Mouse (Mus musculus): ENCODE data around the gene Prr5. TPM values are rescaled to one million over a fixed set of nuclear protein-coding genes. Genes with fewer than 3 reads are reported as not detected.

Gene Prr5
- total RNA-seq, 2 experiments from 2014 or later = 11.8 to 12.0 TPM

DNA sequence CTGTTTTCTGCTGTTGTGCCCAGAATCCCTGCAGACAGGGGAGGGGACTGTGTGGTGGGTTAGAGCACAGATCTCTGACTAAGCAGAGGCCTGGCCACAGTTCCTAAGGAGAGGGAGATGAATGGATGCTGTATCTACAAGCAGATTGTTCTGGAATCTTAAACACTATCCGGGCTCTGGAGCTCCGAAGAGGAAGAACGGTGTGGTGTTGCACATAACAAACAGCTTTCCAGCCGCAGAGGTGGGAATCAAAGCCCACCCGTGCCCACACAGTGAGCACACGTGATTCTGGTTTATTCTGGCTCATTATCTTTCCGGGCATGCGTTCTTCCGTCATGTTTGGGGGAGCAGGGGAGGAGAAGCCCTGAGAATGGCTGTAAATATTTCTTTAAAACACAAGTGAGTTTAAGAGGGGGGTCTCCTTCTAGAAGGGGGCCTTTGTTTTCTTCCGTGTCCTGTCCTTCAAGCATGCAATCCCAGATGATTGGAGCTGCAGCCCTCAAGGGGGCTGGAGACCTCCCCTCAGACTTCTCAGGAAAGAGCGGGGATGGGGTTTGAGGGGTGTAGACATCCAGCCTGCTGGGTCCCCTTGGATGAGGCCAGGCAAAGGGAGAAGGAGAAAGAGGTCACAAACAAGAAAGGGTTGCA is 67.0 kb downstream of the Prr5 start:
- DNase-seq (ENCODE audit: low spot score in 2 of 2) = no peak
- intact Hi-C loops (cut with DNase I) = no loop called here

DNA sequence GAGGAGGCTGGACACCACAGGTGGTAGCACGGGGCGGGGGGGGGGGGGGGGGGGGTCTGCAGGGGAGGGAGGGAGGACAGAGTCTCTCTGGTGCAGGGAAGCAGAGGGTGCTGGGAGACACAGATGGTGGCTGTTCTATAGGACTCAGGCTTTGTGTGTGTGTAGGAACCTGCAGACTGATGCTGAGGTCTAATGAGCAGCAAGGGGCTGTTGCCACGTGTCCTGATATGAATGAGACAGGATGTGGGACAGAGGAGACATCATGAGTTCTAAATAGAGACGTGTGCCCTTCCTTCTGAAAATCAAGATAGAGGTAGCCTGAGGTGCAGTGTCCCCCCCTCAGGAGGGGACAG is 67.5 kb downstream of the Prr5 start:
- intact Hi-C loops (cut with DNase I) = no loop called here
- no peak for DNase-seq (ENCODE audit: low spot score in 2 of 2)

GRCm38 (mm10) chr15:84738246-84738645 is 68.8 kb downstream of the Prr5 start:
- DNase-seq (ENCODE audit: low spot score in 2 of 2) = no peak
- intact Hi-C loops (cut with DNase I) = no loop called here

DNA sequence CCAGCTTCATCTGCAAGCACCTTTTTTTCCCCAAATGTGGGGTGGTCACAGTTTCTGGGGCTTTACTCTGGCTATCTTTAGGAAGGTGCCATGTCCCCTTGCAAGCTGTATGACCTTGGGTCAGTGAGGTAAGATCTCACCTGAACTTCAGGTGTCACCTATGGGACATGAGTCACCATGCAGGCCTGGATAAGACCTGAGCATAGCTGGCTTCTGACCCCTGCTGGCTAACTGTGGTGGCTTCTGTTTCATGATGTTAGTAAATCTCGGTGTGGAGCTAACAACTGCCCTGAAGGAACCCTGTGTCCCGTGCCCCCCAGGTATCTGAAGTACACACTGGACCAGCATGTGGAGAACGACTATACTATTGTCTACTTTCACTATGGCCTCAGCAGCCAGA is 72.2 kb downstream of the Prr5 start:
- no peak for DNase-seq (ENCODE audit: low spot score in 2 of 2)
- intact Hi-C loops (cut with DNase I) = no loop called here

- DNase-seq (ENCODE audit: low spot score in 2 of 2) = no peak
- intact Hi-C loops (cut with DNase I) = no loop called here
These were observed 73.9 kb downstream of the Prr5 start for GRCm38 (mm10) chr15:84743347-84743746.

GRCm38 (mm10) chr15:84744308-84744707 is 74.9 kb downstream of the Prr5 start:
- intact Hi-C loops (cut with DNase I) = no loop called here
- no peak for DNase-seq (ENCODE audit: low spot score in 2 of 2)

DNA sequence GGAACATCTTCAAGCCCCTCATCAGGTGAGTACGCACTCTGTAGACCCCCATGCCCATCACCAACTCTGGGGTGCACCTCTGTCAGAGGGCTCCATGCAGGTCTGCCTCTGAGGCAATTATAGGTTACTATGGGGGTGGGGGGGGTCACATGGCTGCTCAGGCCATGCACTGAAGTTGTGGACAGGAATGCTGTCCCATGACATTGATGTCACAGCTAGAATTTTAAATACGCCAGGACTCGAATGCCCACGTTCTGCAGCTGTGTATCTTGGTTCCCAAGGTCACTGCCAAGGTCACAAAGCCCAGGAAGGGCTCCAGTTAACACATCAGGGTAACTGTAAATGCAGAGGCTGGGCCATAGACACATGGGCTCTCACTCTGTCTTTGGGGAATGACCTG is 76.4 kb downstream of the Prr5 start:
- intact Hi-C loops (cut with DNase I) = no loop called here
- no peak for DNase-seq (ENCODE audit: low spot score in 2 of 2)

Other genes with a start within 250 kb of the Prr5 start
- gene Shisal1, start 222.5 kb upstream of the Prr5 start, total RNA-seq (2021) = 10 to 100 TPM; 39.1 to 48.5 TPM
- gene Rtl6, start 111.8 kb upstream of the Prr5 start, total RNA-seq (2021) = 10 to 100 TPM; 54.4 to 60.6 TPM
- gene Arhgap8, start 50.4 kb downstream of the Prr5 start, total RNA-seq (2021) = under 1 TPM; 0.74 to 0.75 TPM
- gene Phf21b, start 186.4 kb downstream of the Prr5 start, total RNA-seq (2021) = 10 to 100 TPM; 11.0 to 18.6 TPM

Data from left cerebral cortex, postnatal 36 days (tissue).